Mouse (Mus musculus): ENCODE results near the gene Car14. TPM values are rescaled to one million over a fixed set of nuclear protein-coding genes. Genes with fewer than 3 reads are reported as not detected.
"Not testable (repeated sequence)": the region's sequence is repeated elsewhere in the genome, so short reads cannot be mapped to it uniquely, and the experiment has no call there.

The Car14 gene
- polyA plus RNA-seq, 1 experiment from 2014 or later: 8.6 TPM

DNA sequence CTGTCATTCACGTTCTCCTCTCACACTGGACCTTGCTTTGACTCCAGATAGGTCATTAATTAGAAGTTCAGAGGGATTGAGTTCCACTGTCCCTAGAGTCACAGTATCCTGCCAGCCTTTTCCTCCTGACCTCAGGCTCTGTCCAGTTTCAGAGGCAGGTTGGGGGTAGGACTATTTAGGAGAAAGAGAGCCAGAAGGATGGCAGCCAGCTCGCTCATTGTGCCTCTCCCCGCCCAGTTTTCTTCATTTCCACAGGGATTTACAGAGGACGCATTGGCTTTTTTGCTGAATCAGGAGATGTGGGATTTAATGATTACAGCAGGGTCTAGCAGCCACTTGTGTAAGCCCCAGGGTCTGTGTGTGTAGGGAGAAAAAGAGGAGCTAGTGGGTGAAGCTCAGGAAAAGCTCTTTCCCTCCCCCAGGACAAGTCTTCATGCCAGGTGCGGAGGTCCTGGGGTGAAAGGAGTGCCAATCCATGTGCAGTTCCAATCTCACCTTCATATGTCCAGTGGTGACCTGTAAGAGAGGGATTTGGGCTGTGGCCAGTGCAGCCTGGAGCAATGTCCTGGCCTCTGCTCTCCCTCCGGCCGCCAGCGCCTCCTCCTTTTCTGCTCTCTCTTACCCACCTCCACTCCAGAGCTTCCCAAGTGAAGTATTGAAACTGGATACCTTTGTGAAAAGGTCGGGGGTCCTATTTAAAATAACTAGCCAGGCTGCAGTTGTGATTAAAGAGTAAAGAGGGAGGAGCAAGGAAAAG is 2.7 kb downstream of the Car14 start:
- Histone ChIP-seq H3K4me2 (ENCODE audit: low read length) (no peak overlapping the region), H3K27ac (replicated peaks; ENCODE audit: low read depth, low read length) (no peak overlapping the region), H3K27me3 (ENCODE audit: control insufficient read depth, insufficient read depth, low read length) (no peaks in the 10 kb centered on the region), H3K36me3 (ENCODE audit: control insufficient read depth, insufficient read depth, low read length) (peaks cover 8% of the 10 kb centered on the region; the same call in 1 of the 2 replicates), H3K9ac (replicated peaks; ENCODE audit: low read length) (no peak overlapping the region), H3K4me1 (ENCODE audit: control insufficient read depth, insufficient read depth, low read length) (peaks cover 12% of the 10 kb centered on the region), H3K9me3 (ENCODE audit: control insufficient read depth, low read length) (no peaks in the 10 kb centered on the region), H3K4me3 (replicated peaks; ENCODE audit: low read depth, low read length) (no peak overlapping the region)
- WGBS: 68% methylated on average over 9 of the region's 9 CpGs
- ATAC-seq (ENCODE audit: low FRiP score, low TSS enrichment) (no peak), DNase-seq (no peak)

DNA sequence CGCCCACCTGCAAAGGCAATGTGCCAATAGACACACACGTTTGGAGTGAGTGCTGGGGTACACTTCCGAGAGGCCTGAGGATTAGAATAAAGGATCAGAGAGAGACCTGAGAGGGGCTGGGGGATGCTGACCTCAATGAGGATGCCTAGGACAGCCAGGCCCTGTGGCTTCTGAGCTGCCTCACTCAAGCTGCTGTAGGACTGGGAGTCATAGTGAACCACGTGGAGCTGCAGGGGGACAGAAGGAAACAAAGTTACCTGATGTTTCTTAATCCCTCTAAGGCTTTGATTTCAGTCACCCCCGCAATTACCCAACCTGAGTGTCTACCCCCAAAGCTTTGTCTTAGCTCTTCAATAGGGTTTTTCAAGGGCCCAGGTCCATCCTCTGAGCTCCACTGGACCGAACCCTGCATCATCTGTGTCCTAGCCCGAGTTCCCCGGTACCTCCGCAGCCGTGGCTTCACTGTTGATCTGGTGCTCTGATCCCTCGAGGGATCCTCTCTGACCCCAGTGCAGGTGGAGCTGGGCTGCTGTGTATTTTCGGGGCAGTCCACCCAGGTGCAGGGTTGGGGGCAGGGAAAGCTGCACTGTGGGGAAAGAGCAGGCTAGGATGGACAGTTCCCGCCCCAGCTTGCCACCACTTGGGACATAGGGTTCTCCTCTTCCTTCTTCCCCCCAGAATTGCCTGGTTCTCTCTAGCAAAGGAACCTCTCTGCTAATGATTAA is 4.5 kb downstream of the Car14 start:
- Histone ChIP-seq H3K36me3 (ENCODE audit: control insufficient read depth, insufficient read depth, low read length) (peaks cover 8% of the 10 kb centered on the region; the same call in 1 of the 2 replicates), H3K9me3 (ENCODE audit: control insufficient read depth, low read length) (no peaks in the 10 kb centered on the region), H3K27ac (replicated peaks; ENCODE audit: low read depth, low read length) (no peak overlapping the region), H3K9ac (replicated peaks; ENCODE audit: low read length) (no peak overlapping the region), H3K4me3 (replicated peaks; ENCODE audit: low read depth, low read length) (no peak overlapping the region), H3K27me3 (ENCODE audit: control insufficient read depth, insufficient read depth, low read length) (no peaks in the 10 kb centered on the region), H3K4me2 (ENCODE audit: low read length) (no peak overlapping the region), H3K4me1 (ENCODE audit: control insufficient read depth, insufficient read depth, low read length) (peaks cover 8% of the 10 kb centered on the region)
- ATAC-seq (ENCODE audit: low FRiP score, low TSS enrichment) (no peak), DNase-seq (no peak)
- 81% methylated on average over 13 of the region's 13 CpGs for WGBS

DNA sequence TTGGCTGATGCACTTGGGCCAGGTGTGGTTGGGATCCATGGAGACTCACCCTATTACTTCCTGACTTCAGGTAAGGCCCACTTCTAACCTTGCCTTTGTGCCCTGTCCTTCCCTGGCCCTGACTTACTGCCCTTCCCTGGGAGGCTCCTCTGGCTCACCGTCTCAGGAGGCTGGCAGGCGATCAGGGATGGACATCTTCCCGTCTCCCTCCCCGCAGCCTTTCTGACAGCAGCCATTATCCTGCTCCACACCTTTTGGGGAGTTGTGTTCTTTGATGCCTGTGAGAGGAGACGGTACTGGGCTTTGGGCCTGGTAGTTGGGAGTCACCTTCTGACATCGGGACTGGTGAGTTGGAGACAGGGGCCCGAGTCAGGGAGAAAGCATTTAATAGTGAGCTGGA is 9.0 kb downstream of the Car14 start:
- H3K36me3 ChIP-seq (ENCODE audit: control insufficient read depth, insufficient read depth, low read length); H3K9me3 ChIP-seq (ENCODE audit: control insufficient read depth, low read length); H3K27ac ChIP-seq (replicated peaks; ENCODE audit: low read depth, low read length); ATAC-seq (ENCODE audit: low FRiP score, low TSS enrichment); H3K9ac ChIP-seq (replicated peaks; ENCODE audit: low read length); DNase-seq; H3K27me3 ChIP-seq (ENCODE audit: control insufficient read depth, insufficient read depth, low read length); H3K4me3 ChIP-seq (replicated peaks; ENCODE audit: low read depth, low read length); H3K4me2 ChIP-seq (ENCODE audit: low read length): not testable (repeated sequence)
- peaks cover 12% of the 10 kb centered on the region for H3K4me1 ChIP-seq (ENCODE audit: control insufficient read depth, insufficient read depth, low read length)
- 87% methylated on average over 7 of the region's 7 CpGs for WGBS

DNA sequence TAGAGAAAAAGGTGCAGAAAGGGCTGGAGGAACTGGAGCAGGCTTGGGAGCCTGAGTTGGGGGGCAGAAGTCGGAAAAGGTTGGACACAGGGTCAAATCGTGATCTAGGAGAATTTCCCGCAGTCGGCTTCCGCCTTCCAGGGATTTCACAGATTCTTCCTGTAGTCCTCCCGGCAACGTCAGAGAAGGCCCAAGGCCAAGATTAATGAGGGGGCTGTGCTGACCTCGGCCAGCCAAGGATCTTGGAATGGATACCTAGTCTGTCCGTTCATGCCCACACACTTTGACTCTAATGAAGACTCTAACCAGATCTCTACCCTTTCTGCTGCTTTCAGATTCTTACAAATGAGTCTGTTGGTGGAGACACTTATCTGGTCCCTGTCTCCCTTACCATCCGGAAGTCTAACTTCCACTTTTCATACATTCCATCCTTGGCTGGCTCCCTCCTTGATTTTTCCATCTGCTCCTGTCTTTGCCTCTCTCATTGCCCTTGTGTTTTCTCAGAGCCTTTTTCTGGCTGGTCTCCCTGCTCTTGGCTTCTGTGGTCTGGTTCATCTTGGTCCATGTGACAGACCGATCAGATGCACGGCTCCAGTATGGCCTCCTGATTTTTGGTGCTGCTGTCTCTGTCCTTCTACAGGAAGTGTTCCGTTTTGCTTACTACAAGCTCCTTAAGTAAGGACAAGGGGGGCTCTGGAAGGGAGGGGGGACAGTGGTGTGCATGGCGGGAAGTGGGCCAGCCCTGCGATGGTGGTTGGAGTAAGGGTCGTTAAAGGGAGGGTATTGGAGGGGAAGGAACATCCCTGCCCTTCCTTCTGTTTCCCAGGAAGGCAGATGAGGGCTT is 10.0 kb downstream of the Car14 start:
- WGBS: 18% methylated on average over 16 of the region's 16 CpGs
- Histone ChIP-seq H3K27me3 (ENCODE audit: control insufficient read depth, insufficient read depth, low read length) (no peaks in the 10 kb centered on the region), H3K4me1 (ENCODE audit: control insufficient read depth, insufficient read depth, low read length) (peaks cover 12% of the 10 kb centered on the region), H3K9ac (replicated peaks; ENCODE audit: low read length) (peak overlapping the region; percentile 72), H3K9me3 (ENCODE audit: control insufficient read depth, low read length) (no peaks in the 10 kb centered on the region), H3K4me2 (ENCODE audit: low read length) (peak overlapping the region; percentile 92), H3K36me3 (ENCODE audit: control insufficient read depth, insufficient read depth, low read length) (peaks cover 8% of the 10 kb centered on the region; the same call in 1 of the 2 replicates), H3K27ac (replicated peaks; ENCODE audit: low read depth, low read length) (0 out of 2 replicates have a peak overlapping the region, but pooled peaks have one; percentile 41), H3K4me3 (replicated peaks; ENCODE audit: low read depth, low read length) (peak overlapping the region; percentile 59)
- DNase-seq: peak; percentile 40
- ATAC-seq (ENCODE audit: low FRiP score, low TSS enrichment): no peak

DNA sequence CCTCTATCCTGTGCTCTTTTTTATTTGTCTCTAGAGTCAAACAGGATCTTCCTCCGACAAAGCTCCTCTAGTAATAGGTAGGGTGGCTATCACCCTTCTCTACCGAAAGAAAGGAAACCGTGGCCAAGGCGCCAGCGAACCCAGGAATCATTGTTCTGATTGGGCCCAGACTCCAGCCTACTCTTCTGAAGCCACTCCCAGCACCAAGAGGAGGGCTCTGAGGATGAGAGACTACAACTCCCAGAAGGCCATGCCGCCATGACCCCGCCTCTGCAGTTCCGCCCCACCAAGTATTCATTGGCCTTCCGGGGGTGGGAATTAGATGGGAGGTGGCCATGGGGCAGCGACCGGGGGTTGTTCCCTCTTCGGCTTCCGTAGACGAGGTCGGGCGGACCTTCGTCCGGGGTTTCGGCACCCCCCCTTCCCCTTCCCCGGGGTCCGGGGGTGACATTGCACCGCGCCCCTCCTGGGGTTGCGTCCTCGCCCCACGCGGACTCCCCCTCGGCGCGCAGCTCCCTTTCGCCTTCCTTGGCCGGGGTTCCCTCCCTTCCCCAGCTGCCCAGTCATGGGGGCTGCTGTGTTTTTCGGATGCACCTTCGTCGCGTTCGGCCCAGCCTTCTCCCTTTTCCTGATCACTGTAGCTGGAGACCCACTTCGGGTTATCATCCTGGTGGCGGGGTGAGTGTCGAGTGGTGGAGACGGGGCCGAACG is 10.7 kb downstream of the Car14 start, which contains the start of gene Aph1a:
Gene Aph1a (plus strand): TSS at position 364 of the 711 bp plus-strand sequence.
- H3K4me1 ChIP-seq (ENCODE audit: control insufficient read depth, insufficient read depth, low read length): peaks cover 12% of the 10 kb centered on the region
- H3K27ac ChIP-seq (replicated peaks; ENCODE audit: low read depth, low read length): peak within 1 kb of the TSS; percentile 71
- peak; percentile 97 for DNase-seq
- not testable (repeated sequence) for H3K9me3 ChIP-seq (ENCODE audit: control insufficient read depth, low read length); H3K36me3 ChIP-seq (ENCODE audit: control insufficient read depth, insufficient read depth, low read length); H3K27me3 ChIP-seq (ENCODE audit: control insufficient read depth, insufficient read depth, low read length)
- H3K4me3 ChIP-seq (replicated peaks; ENCODE audit: low read depth, low read length): peak within 1 kb of the TSS; percentile 59
- peak within 1 kb of the TSS; percentile 72 for H3K9ac ChIP-seq (replicated peaks; ENCODE audit: low read length)
- ATAC-seq (ENCODE audit: low FRiP score, low TSS enrichment): peak; percentile 98
- peak within 1 kb of the TSS; percentile 92 for H3K4me2 ChIP-seq (ENCODE audit: low read length)
- WGBS: under 1% methylated on average over 25 of the region's 43 CpGs

DNA sequence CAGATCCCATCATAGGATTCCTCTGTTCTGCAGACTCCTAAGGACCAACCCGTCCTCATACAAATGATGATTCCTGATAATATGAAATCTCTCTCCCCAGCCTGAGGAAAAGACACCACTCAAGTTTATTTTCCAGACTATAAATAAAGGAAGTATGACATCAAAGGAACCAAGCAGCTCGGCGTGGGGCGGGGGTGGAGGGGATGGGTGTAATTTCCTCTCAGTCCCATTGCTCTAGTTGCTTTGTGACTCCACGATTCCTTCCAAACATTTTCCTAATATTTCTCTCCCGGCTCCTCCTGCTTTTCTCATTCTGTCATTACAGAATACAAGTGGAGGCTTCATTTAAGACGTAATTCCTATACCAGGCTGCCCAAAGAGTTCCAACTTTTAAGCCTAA is 11.4 kb downstream of the Car14 start:
- H3K9ac ChIP-seq (replicated peaks; ENCODE audit: low read length): 0 out of 2 replicates have a peak overlapping the region, but pooled peaks have one; percentile 14
- no peak for ATAC-seq (ENCODE audit: low FRiP score, low TSS enrichment)
- H3K9me3 ChIP-seq (ENCODE audit: control insufficient read depth, low read length): no peaks in the 10 kb centered on the region
- peak overlapping the region; percentile 59 for H3K4me3 ChIP-seq (replicated peaks; ENCODE audit: low read depth, low read length)
- WGBS: 26% methylated on average over 7 of the region's 7 CpGs
- H3K4me2 ChIP-seq (ENCODE audit: low read length): peak overlapping the region; percentile 58
- H3K27ac ChIP-seq (replicated peaks; ENCODE audit: low read depth, low read length): peak overlapping the region; percentile 71
- H3K4me1 ChIP-seq (ENCODE audit: control insufficient read depth, insufficient read depth, low read length): peaks cover 12% of the 10 kb centered on the region
- H3K36me3 ChIP-seq (ENCODE audit: control insufficient read depth, insufficient read depth, low read length): peaks cover 5% of the 10 kb centered on the region; the same call in 1 of the 2 replicates
- DNase-seq: no peak
- H3K27me3 ChIP-seq (ENCODE audit: control insufficient read depth, insufficient read depth, low read length): no peaks in the 10 kb centered on the region

DNA sequence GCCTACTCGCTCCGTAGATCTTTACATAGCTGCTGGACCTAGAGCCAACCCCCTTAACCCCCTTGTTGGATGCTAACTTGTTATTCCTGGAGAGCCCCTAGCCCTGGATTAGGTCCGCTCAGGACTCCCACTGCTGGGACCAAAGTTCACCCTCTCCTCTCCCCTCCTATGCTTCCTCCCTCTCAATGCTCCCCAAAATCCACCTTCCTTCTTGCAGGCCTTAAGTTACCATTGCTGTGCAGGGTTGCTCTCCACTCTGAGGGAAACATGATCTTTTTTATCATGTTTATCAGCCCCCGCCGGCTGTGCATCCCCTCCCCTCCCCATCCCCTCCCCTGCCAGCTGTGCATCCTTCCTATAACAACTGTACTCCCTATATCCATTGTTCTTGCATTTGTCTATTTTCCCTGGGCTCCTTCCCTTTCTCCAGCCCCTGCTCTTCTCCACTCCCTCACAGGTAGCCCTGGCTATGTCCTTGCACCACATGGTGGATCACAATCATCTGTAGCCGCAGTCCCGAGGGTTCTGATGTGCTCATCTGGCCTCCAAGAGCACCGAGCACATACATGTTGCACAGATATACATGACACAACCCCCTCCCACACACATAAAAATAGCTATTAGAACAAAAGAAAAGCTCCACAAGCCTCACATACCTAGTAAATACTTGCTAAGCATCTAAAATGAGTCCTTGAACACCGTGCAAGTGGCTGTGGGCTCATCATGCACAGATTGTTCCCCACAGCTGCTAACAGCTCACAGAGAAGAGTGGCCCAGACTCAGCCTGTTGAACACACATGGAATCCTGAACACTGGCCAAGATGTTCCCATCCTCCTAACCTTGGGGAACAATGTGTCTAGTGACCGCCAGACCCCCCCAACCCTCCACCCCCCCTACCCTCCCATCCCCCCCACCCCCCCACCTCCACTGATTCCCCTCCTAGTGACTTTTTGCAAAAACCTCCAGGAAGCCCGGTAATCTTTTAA is 12.1 kb downstream of the Car14 start:
- Histone ChIP-seq H3K4me1 (ENCODE audit: control insufficient read depth, insufficient read depth, low read length) (peaks cover 12% of the 10 kb centered on the region), H3K27me3 (ENCODE audit: control insufficient read depth, insufficient read depth, low read length) (no peaks in the 10 kb centered on the region), H3K4me2 (ENCODE audit: low read length) (peak overlapping the region; percentile 27), H3K4me3 (replicated peaks; ENCODE audit: low read depth, low read length) (no peak overlapping the region), H3K36me3 (ENCODE audit: control insufficient read depth, insufficient read depth, low read length) (no peaks in the 10 kb centered on the region), H3K9me3 (ENCODE audit: control insufficient read depth, low read length) (no peaks in the 10 kb centered on the region), H3K9ac (replicated peaks; ENCODE audit: low read length) (no peak overlapping the region), H3K27ac (replicated peaks; ENCODE audit: low read depth, low read length) (peak overlapping the region; percentile 8; the same call in 1 of the 2 replicates)
- WGBS: 44% methylated on average over 11 of the region's 11 CpGs
- ATAC-seq (ENCODE audit: low FRiP score, low TSS enrichment) (no peak), DNase-seq (no peak)
